Mouse (Mus musculus) lung, embryonic 16.5 days (tissue): ENCODE results near the gene Ranbp10. TPM values are rescaled to one million over a fixed set of nuclear protein-coding genes. Genes with fewer than 3 reads are reported as not detected.

Experiments used
- ATAC-seq: fragments of 200-750 bp; cut with Nextera tagmentation; 2 replicates; pipeline ENCODE4 v1.8.0; 2017; ENCODE audit warnings: low read depth, mild to moderate bottlenecking, moderate library complexity
- H3K27ac ChIP-seq: fragments of 300-500 bp; sonication (generic); 2 replicates; pipeline ENCODE4 v1.5.1; 2014; ENCODE audit warnings: mild to moderate bottlenecking, control low read depth, low read length
- H3K27me3 ChIP-seq: fragments of 300-500 bp; sonication (generic); 2 replicates; pipeline ENCODE4 v1.6.1; 2014; ENCODE audit warnings: low read depth, low read length, mixed read lengths; ENCODE audit not compliant: control insufficient read depth, insufficient read depth
- H3K36me3 ChIP-seq: fragments of 300-500 bp; sonication (generic); 2 replicates; pipeline ENCODE4 v1.6.1; 2014; ENCODE audit warnings: low read length; ENCODE audit not compliant: control insufficient read depth, insufficient read depth
- H3K4me1 ChIP-seq: fragments of 300-500 bp; sonication (generic); replicated peaks from 2 replicates; pipeline ENCODE4 v1.6.1; 2014; ENCODE audit warnings: low read length, mixed read lengths; ENCODE audit not compliant: control insufficient read depth, insufficient read depth
- H3K4me2 ChIP-seq: fragments of 300-500 bp; sonication (generic); 2 replicates; pipeline ENCODE4 v1.6.1; 2014; ENCODE audit warnings: low read depth, low read length, control low read depth
- H3K4me3 ChIP-seq: fragments of 300-500 bp; sonication (generic); 2 replicates; pipeline ENCODE4 v1.5.1; 2014; ENCODE audit warnings: mild to moderate bottlenecking, low read length, control low read depth
- H3K9ac ChIP-seq: fragments of 300-500 bp; sonication (generic); 2 replicates; pipeline ENCODE4 v1.6.1; 2014; ENCODE audit warnings: low read length, control low read depth
- H3K9me3 ChIP-seq: fragments of 300-500 bp; sonication (generic); 2 replicates; pipeline ENCODE4 v1.6.1; 2016; ENCODE audit warnings: low read length; ENCODE audit not compliant: control insufficient read depth
- WGBS: fragments of 180-500 bp; shearing (Covaris S2); extraction: QIAGEN DNeasy Blood & Tissue Kit; methylation state at CpG from one replicate; pipeline ENCODE4 v1.1.7; 2014; 5-methylcytosine and 5-hydroxymethylcytosine counted together
- polyA plus RNA-seq: library from polyadenylated mRNA; unstranded; fragments of >200 nt; fragmentation: Nextera tagmentation; extraction: Ambion mirVana; gene quantifications from 2 replicates; pipeline ENCODE4 v1.2.1, GENCODE M21; 2015

Ranbp10 gene
- polyA plus RNA-seq, 1 experiment from 2014 or later: 10.0 TPM

GRCm38 (mm10) chr8:105799091-105799812 lies 27.9 kb downstream of the Ranbp10 start:
- Histone ChIP-seq H3K4me3 (no peak overlapping the region), H3K9me3 (no peaks in the 10 kb centered on the region), H3K4me2 (no peak overlapping the region; the same call in 1 of the 2 replicates), H3K4me1 (peaks cover 16% of the 10 kb centered on the region), H3K36me3 (no peaks in the 10 kb centered on the region), H3K9ac (0 out of 2 replicates have a peak overlapping the region, but pooled peaks have one; percentile 22), H3K27ac (peak overlapping the region; percentile 76), H3K27me3 (no peaks in the 10 kb centered on the region)
- ATAC-seq: peak; percentile 91
- WGBS: 25% methylated on average over 8 of the region's 8 CpGs

DNA sequence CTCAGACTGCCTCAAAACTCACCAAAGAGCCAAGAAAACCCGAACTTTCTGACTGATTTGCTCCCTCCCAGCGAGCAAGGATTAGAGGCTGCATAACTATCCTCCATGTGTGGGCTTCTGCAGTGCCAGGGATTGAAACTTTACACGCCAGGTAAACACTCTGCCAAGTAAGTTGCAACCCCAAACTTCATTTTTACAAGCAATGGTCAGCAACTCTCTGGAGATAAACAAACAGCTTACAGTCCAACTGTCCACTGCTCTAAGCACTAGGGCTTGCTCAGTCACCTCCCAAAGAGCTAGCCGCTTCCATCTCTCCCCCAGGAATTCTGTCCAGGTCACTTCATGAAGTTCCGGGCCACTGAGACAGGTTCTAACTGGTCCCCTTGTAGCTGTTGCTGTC lies 28.7 kb downstream of the Ranbp10 start:
- no peak for ATAC-seq
- H3K9ac ChIP-seq: no peak overlapping the region
- H3K27me3 ChIP-seq: no peaks in the 10 kb centered on the region
- H3K27ac ChIP-seq: no peak overlapping the region; the same call in 1 of the 2 replicates
- no peaks in the 10 kb centered on the region for H3K9me3 ChIP-seq
- no peak overlapping the region for H3K4me3 ChIP-seq
- peaks cover 19% of the 10 kb centered on the region for H3K4me1 ChIP-seq
- H3K36me3 ChIP-seq: no peaks in the 10 kb centered on the region
- H3K4me2 ChIP-seq: no peak overlapping the region
- 93% methylated on average over 5 of the region's 5 CpGs for whole genome bisulfite sequencing

DNA sequence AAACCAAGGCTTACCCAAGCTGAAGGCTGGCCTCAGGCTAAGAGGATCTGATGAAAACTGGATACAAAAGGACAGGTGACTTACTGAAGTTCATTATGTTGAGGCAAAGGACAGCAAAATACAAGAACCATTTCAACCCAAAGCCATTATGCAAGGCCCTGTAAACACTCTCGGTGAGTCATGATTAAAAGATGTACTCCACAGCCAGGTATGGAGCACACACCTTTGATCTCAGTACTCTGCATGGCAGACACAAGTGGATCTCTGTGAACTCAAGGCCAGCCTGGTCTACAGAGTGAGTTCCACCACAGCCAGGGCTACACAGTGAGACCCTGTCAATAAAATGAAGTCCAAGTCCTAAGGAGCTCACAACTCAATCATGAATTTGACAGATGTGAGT lies 31.4 kb downstream of the Ranbp10 start:
- Histone ChIP-seq H3K4me1 (peaks cover 19% of the 10 kb centered on the region), H3K9me3 (no peaks in the 10 kb centered on the region), H3K9ac (no peak overlapping the region), H3K36me3 (no peaks in the 10 kb centered on the region), H3K4me2 (no peak overlapping the region), H3K27me3 (no peaks in the 10 kb centered on the region), H3K4me3 (no peak overlapping the region), H3K27ac (no peak overlapping the region)
- no peak for ATAC-seq
- 68% methylated on average over 1 of the region's 1 CpGs for WGBS

- Histone ChIP-seq H3K4me1 (peaks cover 9% of the 10 kb centered on the region), H3K36me3 (no peaks in the 10 kb centered on the region), H3K27me3 (no peaks in the 10 kb centered on the region), H3K4me2 (no peak overlapping the region), H3K9ac (no peak overlapping the region), H3K9me3 (no peaks in the 10 kb centered on the region), H3K27ac (no peak overlapping the region), H3K4me3 (no peak overlapping the region)
- peak; percentile 42; the same call in 1 of the 2 replicates for ATAC-seq
- WGBS: 71% methylated on average over 3 of the region's 3 CpGs
Measured at GRCm38 (mm10) chr8:105794009-105794598, 33.0 kb downstream of the Ranbp10 start.

GRCm38 (mm10) chr8:105793331-105793730 lies 33.8 kb downstream of the Ranbp10 start:
- Histone ChIP-seq H3K27ac (no peak overlapping the region), H3K36me3 (no peaks in the 10 kb centered on the region)
- no peak for ATAC-seq

GRCm38 (mm10) chr8:105789626-105790025 lies 37.5 kb downstream of the Ranbp10 start:
- Histone ChIP-seq H3K4me1 (peaks cover 3% of the 10 kb centered on the region; the same call in 1 of the 2 replicates), H3K27ac (no peak overlapping the region), H3K27me3 (no peaks in the 10 kb centered on the region), H3K36me3 (no peaks in the 10 kb centered on the region), H3K4me2 (no peak overlapping the region), H3K9me3 (no peaks in the 10 kb centered on the region), H3K9ac (no peak overlapping the region), H3K4me3 (no peak overlapping the region)
- no peak for ATAC-seq

More at GRCm38 (mm10) chr8:105793331-105793730, 33.8 kb downstream of the Ranbp10 start:
- H3K4me2 ChIP-seq: no peak overlapping the region
- H3K27me3 ChIP-seq: no peaks in the 10 kb centered on the region
- no peak overlapping the region for H3K4me3 ChIP-seq
- no peak overlapping the region for H3K9ac ChIP-seq
- H3K9me3 ChIP-seq: no peaks in the 10 kb centered on the region
- H3K4me1 ChIP-seq: peaks cover 3% of the 10 kb centered on the region; the same call in 1 of the 2 replicates
- 88% methylated on average over 1 of the region's 1 CpGs for WGBS

- Histone ChIP-seq H3K27me3 (no peaks in the 10 kb centered on the region), H3K4me2 (no peak overlapping the region), H3K4me3 (no peak overlapping the region), H3K27ac (no peak overlapping the region), H3K9ac (no peak overlapping the region), H3K9me3 (no peaks in the 10 kb centered on the region), H3K36me3 (no peaks in the 10 kb centered on the region), H3K4me1 (peaks cover 3% of the 10 kb centered on the region; the same call in 1 of the 2 replicates)
- WGBS: 51% methylated on average over 4 of the region's 4 CpGs
- ATAC-seq: no peak
Measured at GRCm38 (mm10) chr8:105788927-105789326, 38.2 kb downstream of the Ranbp10 start.

- WGBS: 91% methylated on average over 2 of the region's 2 CpGs
- ATAC-seq: no peak
- Histone ChIP-seq H3K27me3 (no peaks in the 10 kb centered on the region), H3K4me2 (no peak overlapping the region), H3K27ac (no peak overlapping the region), H3K9ac (no peak overlapping the region), H3K4me3 (no peak overlapping the region), H3K4me1 (no peaks in the 10 kb centered on the region), H3K9me3 (no peaks in the 10 kb centered on the region), H3K36me3 (no peaks in the 10 kb centered on the region)
Measured at GRCm38 (mm10) chr8:105788241-105788640, 38.9 kb downstream of the Ranbp10 start.

- WGBS: 87% methylated on average over 5 of the region's 5 CpGs
- H3K9me3 ChIP-seq: no peaks in the 10 kb centered on the region
- H3K9ac ChIP-seq: no peak overlapping the region
- no peak overlapping the region for H3K27ac ChIP-seq
- no peak overlapping the region for H3K4me2 ChIP-seq
- H3K4me1 ChIP-seq: no peaks in the 10 kb centered on the region
- peaks cover 30% of the 10 kb centered on the region for H3K36me3 ChIP-seq
- no peak overlapping the region for H3K4me3 ChIP-seq
- no peaks in the 10 kb centered on the region for H3K27me3 ChIP-seq
- no peak for ATAC-seq
Measured at GRCm38 (mm10) chr8:105780298-105780697, 46.9 kb downstream of the Ranbp10 start.
